Mouse (Mus musculus): ENCODE measurements around the gene Slc27a1. TPM values are rescaled to one million over a fixed set of nuclear protein-coding genes. Genes with fewer than 3 reads are reported as not detected.

Gene Slc27a1
- total RNA-seq, 2 experiments from 2014 or later: 107 to 128 TPM

GRCm38 (mm10) chr8:71610822-71611651, 42.4 kb downstream of the Slc27a1 start, which contains the start of gene Colgalt1:
Gene Colgalt1, plus strand, starts transcription at chr8:71610998.
- DNase-seq (ENCODE audit: extremely low spot score in 1 of 2, low spot score in 1 of 2): peak; percentile 84 to 88

- no peak for DNase-seq (ENCODE audit: extremely low spot score in 1 of 2, low spot score in 1 of 2)
Measured at GRCm38 (mm10) chr8:71612141-71612540, 43.5 kb downstream of the Slc27a1 start.

- no peak for DNase-seq (ENCODE audit: extremely low spot score in 1 of 2, low spot score in 1 of 2)
Measured at GRCm38 (mm10) chr8:71613418-71613817, 44.7 kb downstream of the Slc27a1 start.

GRCm38 (mm10) chr8:71619786-71620185, 51.1 kb downstream of the Slc27a1 start:
- no peak for DNase-seq (ENCODE audit: extremely low spot score in 1 of 2, low spot score in 1 of 2)

- no peak for DNase-seq (ENCODE audit: extremely low spot score in 1 of 2, low spot score in 1 of 2)
Measured at GRCm38 (mm10) chr8:71625088-71625487, 56.4 kb downstream of the Slc27a1 start.

- no peak for DNase-seq (ENCODE audit: extremely low spot score in 1 of 2, low spot score in 1 of 2)
Measured at GRCm38 (mm10) chr8:71626753-71627152, 58.1 kb downstream of the Slc27a1 start.

- DNase-seq (ENCODE audit: extremely low spot score in 1 of 2, low spot score in 1 of 2): no peak
Measured at GRCm38 (mm10) chr8:71627265-71628099, 58.8 kb downstream of the Slc27a1 start.

GRCm38 (mm10) chr8:71628396-71629095, 59.9 kb downstream of the Slc27a1 start:
- DNase-seq (ENCODE audit: extremely low spot score in 1 of 2, low spot score in 1 of 2): no peak

- DNase-seq (ENCODE audit: extremely low spot score in 1 of 2, low spot score in 1 of 2): peak; percentile 79 to 80
Measured at GRCm38 (mm10) chr8:71629096-71629697, 60.5 kb downstream of the Slc27a1 start.

GRCm38 (mm10) chr8:71629781-71630212, 61.1 kb downstream of the Slc27a1 start:
- no peak for DNase-seq (ENCODE audit: extremely low spot score in 1 of 2, low spot score in 1 of 2)

GRCm38 (mm10) chr8:71630761-71631160, 62.1 kb downstream of the Slc27a1 start:
- DNase-seq (ENCODE audit: extremely low spot score in 1 of 2, low spot score in 1 of 2): no peak

- no peak for DNase-seq (ENCODE audit: extremely low spot score in 1 of 2, low spot score in 1 of 2)
Measured at GRCm38 (mm10) chr8:71631897-71632296, 63.2 kb downstream of the Slc27a1 start.

GRCm38 (mm10) chr8:71633164-71633563, 64.5 kb downstream of the Slc27a1 start:
- DNase-seq (ENCODE audit: extremely low spot score in 1 of 2, low spot score in 1 of 2): peak in 1 of 2 experiments; percentile 48

GRCm38 (mm10) chr8:71633981-71634667, 65.4 kb downstream of the Slc27a1 start:
- no peak for DNase-seq (ENCODE audit: extremely low spot score in 1 of 2, low spot score in 1 of 2)

Small RNA genes within 50 kb of the gene (microRNA-seq; reads per million reads assigned to microRNA genes)
- 29.4 to 33.1 reads per million in 2 experiments for gene Mir6769b

Other genes starting within 250 kb of the Slc27a1 start
- gene Use1, start 202.0 kb upstream of the Slc27a1 start, total RNA-seq (2021): 100 to 1,000 TPM; 113 TPM
- 10 to 100 TPM; 15.3 to 18.5 TPM for gene Ocel1, start 197.6 kb upstream of the Slc27a1 start, total RNA-seq (2021)
- 10 to 100 TPM; 43.0 to 44.1 TPM for gene Nr2f6, start 186.9 kb upstream of the Slc27a1 start, total RNA-seq (2021)
- 1 to 10 TPM; 3.6 to 4.4 TPM for gene Ushbp1, start 173.1 kb upstream of the Slc27a1 start, total RNA-seq (2021)
- 10 to 100 TPM; 98.0 to 99.3 TPM for gene Babam1, start 172.0 kb upstream of the Slc27a1 start, total RNA-seq (2021)
- gene Ankle1, start 162.9 kb upstream of the Slc27a1 start, total RNA-seq (2021): under 1 TPM; 0.31 to 0.47 TPM
- 100 to 1,000 TPM; 235 to 284 TPM for gene Abhd8, start 105.2 kb upstream of the Slc27a1 start, total RNA-seq (2021)
- gene Mrpl34, start 103.9 kb upstream of the Slc27a1 start, total RNA-seq (2021): 10 to 100 TPM; 49.9 to 54.7 TPM
- gene Dda1, start 99.7 kb upstream of the Slc27a1 start, total RNA-seq (2021): 10 to 100 TPM; 95.6 to 97.2 TPM
- gene Ano8, start 82.9 kb upstream of the Slc27a1 start, total RNA-seq (2021): 10 to 100 TPM; 53.5 to 58.0 TPM
- 10 to 100 TPM; 28.4 to 36.4 TPM for gene Gtpbp3, start 80.8 kb upstream of the Slc27a1 start, total RNA-seq (2021)
- gene Plvap, start 57.1 kb upstream of the Slc27a1 start, total RNA-seq (2021): 1 to 10 TPM; 6.1 to 6.7 TPM
- not detected for gene Ccdc194, start 43.2 kb upstream of the Slc27a1 start, total RNA-seq (2021)
- 1 to 10 TPM; 3.0 to 4.1 TPM for gene Bst2, start 31.4 kb upstream of the Slc27a1 start, total RNA-seq (2021)
- gene Mvb12a, start 26.0 kb upstream of the Slc27a1 start, total RNA-seq (2021): 10 to 100 TPM; 30.9 to 33.6 TPM
- gene Tmem221, start 10.0 kb upstream of the Slc27a1 start, total RNA-seq (2021): not detected
- not detected for gene Nxnl1, start 2.3 kb upstream of the Slc27a1 start, total RNA-seq (2021)
- 10 to 100 TPM; 36.3 to 38.9 TPM for gene Pgls, start 23.3 kb downstream of the Slc27a1 start, total RNA-seq (2021)
- gene Fam129c, start 28.8 kb downstream of the Slc27a1 start, total RNA-seq (2021): 1 to 10 TPM; 2.7 to 4.3 TPM
- gene Colgalt1, start 42.1 kb downstream of the Slc27a1 start, total RNA-seq (2021): 10 to 100 TPM; 56.7 to 58.7 TPM
- gene Unc13a, start 102.9 kb downstream of the Slc27a1 start, total RNA-seq (2021): 100 to 1,000 TPM; 235 to 291 TPM
- 1 to 10 TPM; 4.9 to 5.6 TPM for gene Jak3, start 107.4 kb downstream of the Slc27a1 start, total RNA-seq (2021)
- gene Insl3, start 120.3 kb downstream of the Slc27a1 start, total RNA-seq (2021): 1 to 10 TPM in 1 of 2 experiments, under 1 TPM in 1; 0.98 to 3.3 TPM
- under 1 TPM; 0.42 to 0.47 TPM for gene B3gnt3, start 132.9 kb downstream of the Slc27a1 start, total RNA-seq (2021)
- 100 to 1,000 TPM in 1 of 2 experiments, 10 to 100 TPM in 1; 88.0 to 106 TPM for gene Fcho1, start 156.8 kb downstream of the Slc27a1 start, total RNA-seq (2021)

Measured in layer of hippocampus, postnatal 25 days (tissue).